Mouse (Mus musculus) ES-E14 (cell line): ENCODE data around the gene 4930519G04Rik.

Experiments
- CHD2 ChIP-seq: IDR thresholded peaks from 2 replicates; pipeline ENCODE4 v1.6.1; 2014; ENCODE audit warnings: mild to moderate bottlenecking, low read depth, low read length, inconsistent platforms
- HCFC1 ChIP-seq: IDR thresholded peaks from 2 replicates; pipeline ENCODE4 v1.6.1; 2012; ENCODE audit warnings: low read length, inconsistent platforms, borderline replicate concordance; ENCODE audit not compliant: insufficient read depth
- MAFK ChIP-seq: IDR thresholded peaks from 2 replicates; pipeline ENCODE4 v1.6.1; 2014; ENCODE audit warnings: mild to moderate bottlenecking, low read depth, low read length, inconsistent platforms; ENCODE audit not compliant: insufficient read depth
- ZNF384 ChIP-seq: IDR thresholded peaks from 2 replicates; pipeline ENCODE4 v1.6.1; 2012; ENCODE audit warnings: low read depth, low read length, inconsistent platforms

DNA sequence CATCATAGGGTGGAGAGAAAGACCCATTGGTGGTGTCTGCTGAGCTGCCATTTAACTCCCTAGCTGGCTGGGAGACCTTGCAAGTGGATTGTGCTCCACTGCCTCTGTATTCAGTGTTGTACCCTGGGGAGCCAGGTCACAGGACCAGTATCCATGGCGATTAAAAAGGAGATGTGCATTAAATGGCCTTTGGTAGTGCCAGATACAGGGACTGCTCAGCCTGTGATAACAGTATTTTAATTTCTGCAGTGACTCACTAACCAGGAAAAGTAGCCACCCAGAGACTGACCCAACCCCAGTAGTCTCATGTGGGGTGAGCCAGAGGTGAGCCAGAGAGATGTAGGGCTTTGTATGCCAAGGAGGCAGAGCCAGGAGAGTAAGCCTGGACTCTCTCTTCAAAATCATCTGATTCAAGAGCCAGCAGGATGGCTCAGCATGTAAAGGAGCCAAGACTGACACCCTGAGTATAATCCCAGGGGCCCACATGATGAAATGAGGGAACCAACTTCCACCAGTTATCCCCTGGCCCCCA is 72.8 kb downstream of the 4930519G04Rik start:
- no peak for TF ChIP-seq MAFK
- no peak for TF ChIP-seq ZNF384
- TF ChIP-seq CHD2: no peak
- TF ChIP-seq HCFC1: no peak
